Mouse (Mus musculus): ENCODE data around the gene Nudt8.

- TF ChIP-seq POLR2A (IDR thresholded peaks at IDR 0.05; ENCODE audit: extremely low read depth, insufficient read depth, low read length), result no peak
- no peak for TF ChIP-seq CTCF (IDR thresholded peaks at IDR 0.05; ENCODE audit: low read depth, low read length)
Observed at GRCm38 (mm10) chr19:4027576-4027975, 27.2 kb downstream of the Nudt8 start.
